Mouse (Mus musculus) intestine, embryonic 14.5 days (tissue): Measurements from ENCODE around the gene Myo1c. TPM values are rescaled to one million over a fixed set of nuclear protein-coding genes. Genes with fewer than 3 reads are reported as not detected.

Source experiments
- ATAC-seq: fragments of 200-750 bp; cut with Nextera tagmentation; replicated peaks from 2 replicates; pipeline ENCODE4 v1.8.0; 2017; ENCODE audit warnings: low read depth, moderate number of reproducible peaks, moderate TSS enrichment, moderate library complexity; ENCODE audit not compliant: low FRiP score, low TSS enrichment
- DNase-seq: peaks from one replicate; pipeline ENCODE4 v3.0.0-alpha.2; 2018; ENCODE audit warnings: low spot score
- H3K27ac ChIP-seq: fragments of 300-500 bp; sonication (generic); 2 replicates; pipeline ENCODE4 v1.5.1; 2014; ENCODE audit warnings: low read depth, mild to moderate bottlenecking, control low read depth
- H3K27me3 ChIP-seq: fragments of 300-500 bp; sonication (generic); replicated peaks from 2 replicates; pipeline ENCODE4 v1.6.1; 2014; ENCODE audit warnings: low read length, control low read depth; ENCODE audit not compliant: control insufficient read depth, insufficient read depth
- H3K36me3 ChIP-seq: fragments of 300-500 bp; sonication (generic); 2 replicates; pipeline ENCODE4 v1.6.1; 2014; ENCODE audit warnings: low read length, control low read depth; ENCODE audit not compliant: control insufficient read depth, insufficient read depth
- H3K4me1 ChIP-seq: fragments of 300-500 bp; sonication (generic); replicated peaks from 2 replicates; pipeline ENCODE4 v1.6.1; 2014; ENCODE audit warnings: low read length, control low read depth, mixed read lengths; ENCODE audit not compliant: control insufficient read depth, insufficient read depth
- H3K4me2 ChIP-seq: fragments of 300-500 bp; sonication (generic); 2 replicates; pipeline ENCODE4 v1.6.1; 2014; ENCODE audit warnings: low read length
- H3K4me3 ChIP-seq: fragments of 300-500 bp; sonication (generic); 2 replicates; pipeline ENCODE4 v1.5.1; 2014; ENCODE audit warnings: low read depth, low read length, control low read depth, mixed read lengths
- H3K9ac ChIP-seq: fragments of 300-500 bp; sonication (generic); 2 replicates; pipeline ENCODE4 v1.6.1; 2014; ENCODE audit warnings: mild to moderate bottlenecking, low read length
- H3K9me3 ChIP-seq: fragments of 300-500 bp; sonication (generic); 2 replicates; pipeline ENCODE4 v1.6.1; 2016; ENCODE audit warnings: low read length, control low read depth; ENCODE audit not compliant: control insufficient read depth
- WGBS: fragments of 180-500 bp; shearing (Covaris S2); extraction: QIAGEN DNeasy Blood & Tissue Kit; methylation state at CpG from one replicate; pipeline ENCODE4 v1.1.7; 2014; 5-methylcytosine and 5-hydroxymethylcytosine counted together
- polyA plus RNA-seq: library from polyadenylated mRNA; unstranded; fragments of >200 nt; fragmentation: Nextera tagmentation; extraction: Ambion mirVana; gene quantifications from 2 replicates; pipeline ENCODE4 v1.2.1, GENCODE M21; 2014

The Myo1c gene
- polyA plus RNA-seq, 1 experiment from 2014 or later = 41.7 TPM

DNA sequence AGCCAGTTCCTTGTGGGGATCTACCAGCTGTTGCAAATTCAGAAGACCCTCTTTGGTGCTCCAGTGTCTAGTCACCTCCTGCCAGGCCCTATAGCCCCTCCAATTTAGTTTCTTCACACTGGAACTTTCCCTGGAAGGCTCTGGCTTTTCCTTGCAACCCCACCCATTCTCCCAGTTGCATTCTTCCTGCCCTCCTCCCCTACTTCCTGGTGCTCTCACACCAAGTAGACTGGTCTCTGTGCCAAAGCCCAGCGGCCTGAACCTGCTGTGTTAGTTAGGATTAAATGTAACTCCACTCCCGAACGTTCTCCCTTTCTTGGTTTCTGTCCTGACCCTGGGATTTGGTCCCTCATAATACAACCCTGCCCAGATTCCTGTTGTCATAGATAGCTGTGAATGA, 15.5 kb upstream of the Myo1c start:
- Histone ChIP-seq H3K4me2 (no peak overlapping the region), H3K4me3 (no peak overlapping the region), H3K9ac (no peak overlapping the region), H3K27me3 (no peaks in the 10 kb centered on the region), H3K36me3 (peaks cover 18% of the 10 kb centered on the region), H3K27ac (no peak overlapping the region), H3K9me3 (no peaks in the 10 kb centered on the region), H3K4me1 (peaks cover 12% of the 10 kb centered on the region; the same call in 1 of the 2 replicates)
- DNase-seq (no peak), ATAC-seq (no peak)
- WGBS = 84% methylated on average over 3 of the region's 3 CpGs

- Histone ChIP-seq H3K4me1 (peaks cover 9% of the 10 kb centered on the region; the same call in 1 of the 2 replicates), H3K36me3 (peaks cover 18% of the 10 kb centered on the region), H3K9me3 (no peaks in the 10 kb centered on the region), H3K27ac (no peak overlapping the region), H3K27me3 (no peaks in the 10 kb centered on the region), H3K9ac (no peak overlapping the region), H3K4me2 (no peak overlapping the region), H3K4me3 (no peak overlapping the region)
- DNase-seq (no peak), ATAC-seq (no peak)
- WGBS = 65% methylated on average over 11 of the region's 11 CpGs
These were observed 15.0 kb upstream of the Myo1c start for GRCm38 (mm10) chr11:75635315-75635714.

DNA sequence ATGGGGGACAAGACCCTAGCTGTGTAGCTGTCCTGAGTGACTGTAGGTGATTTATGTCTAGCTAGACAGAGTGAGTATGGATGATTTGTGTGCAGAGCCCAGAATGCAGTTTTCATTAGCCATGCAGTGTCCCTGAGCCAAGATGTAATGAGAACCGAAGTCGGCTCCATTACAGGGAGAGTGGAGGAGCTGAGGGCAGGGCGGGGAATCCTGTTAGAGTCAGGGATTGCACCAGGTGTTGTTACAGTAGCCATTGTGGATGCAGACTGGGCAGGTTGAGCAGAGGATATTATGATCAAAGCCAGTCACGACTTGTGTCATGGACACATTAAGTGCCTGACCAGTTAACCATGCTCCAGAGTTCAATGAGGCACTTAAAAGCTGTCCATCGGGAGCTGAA, 7.0 kb upstream of the Myo1c start:
- ATAC-seq (no peak), DNase-seq (no peak)
- no peak overlapping the region for H3K9ac ChIP-seq
- no peaks in the 10 kb centered on the region for H3K9me3 ChIP-seq
- peaks cover 5% of the 10 kb centered on the region; the same call in 1 of the 2 replicates for H3K36me3 ChIP-seq
- H3K27me3 ChIP-seq = no peaks in the 10 kb centered on the region
- H3K4me3 ChIP-seq = no peak overlapping the region
- WGBS = 86% methylated on average over 5 of the region's 5 CpGs
- H3K4me1 ChIP-seq = no peaks in the 10 kb centered on the region
- no peak overlapping the region for H3K4me2 ChIP-seq
- no peak overlapping the region for H3K27ac ChIP-seq

DNA sequence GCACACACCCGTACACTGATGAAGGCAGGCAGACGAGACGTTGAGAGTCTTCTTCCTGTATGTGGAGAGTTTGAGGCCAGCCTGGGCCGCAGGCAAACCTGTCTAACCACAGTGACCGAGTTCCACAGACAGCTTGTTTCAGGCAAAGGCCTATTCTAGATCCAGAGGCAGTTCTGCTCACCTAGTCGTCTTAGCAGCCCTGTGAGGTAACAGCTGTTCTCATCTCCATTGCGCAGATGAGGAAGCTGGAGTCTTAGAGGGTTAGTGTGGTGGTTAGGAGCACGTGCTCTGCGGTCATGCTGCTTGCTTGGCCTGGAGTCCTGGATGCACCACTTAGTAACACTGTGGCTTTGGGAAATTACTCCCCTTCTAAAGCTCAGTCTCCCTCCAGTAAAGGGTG, 5.6 kb upstream of the Myo1c start:
- Histone ChIP-seq H3K4me1 (no peaks in the 10 kb centered on the region), H3K27me3 (no peaks in the 10 kb centered on the region), H3K9me3 (no peaks in the 10 kb centered on the region), H3K4me2 (no peak overlapping the region), H3K9ac (no peak overlapping the region), H3K27ac (no peak overlapping the region), H3K4me3 (no peak overlapping the region), H3K36me3 (no peaks in the 10 kb centered on the region)
- no peak for ATAC-seq
- DNase-seq = no peak
- WGBS = 79% methylated on average over 9 of the region's 9 CpGs

DNA sequence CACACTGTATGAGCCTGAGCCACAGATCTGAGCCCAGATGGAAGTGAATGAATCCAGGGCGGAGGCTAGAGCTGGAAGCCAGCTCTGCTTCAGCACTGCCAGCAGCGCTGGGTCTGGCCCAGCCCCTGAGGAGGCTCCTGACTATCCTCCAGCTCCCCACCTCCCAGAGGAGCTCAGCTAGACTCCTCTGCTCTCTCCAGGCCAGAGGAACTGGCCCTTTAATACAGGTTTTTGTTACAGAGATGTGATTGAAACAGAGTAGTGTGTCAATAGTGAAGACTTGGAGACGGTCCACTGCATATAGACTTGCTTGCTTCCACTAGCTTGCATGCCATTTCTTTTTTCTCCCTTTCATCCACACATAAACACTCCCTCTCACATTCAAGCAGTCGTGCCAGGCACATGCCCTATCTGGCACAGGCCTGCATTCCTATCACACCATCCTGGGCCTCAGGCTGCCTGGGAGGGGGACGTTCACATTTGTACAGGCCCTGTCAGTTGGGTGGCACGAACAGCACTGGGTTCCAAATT, 2.6 kb upstream of the Myo1c start:
- no peak for ATAC-seq
- peaks cover 14% of the 10 kb centered on the region for H3K4me1 ChIP-seq
- no peak overlapping the region for H3K4me2 ChIP-seq
- no peak overlapping the region for H3K4me3 ChIP-seq
- no peaks in the 10 kb centered on the region; the same call in 1 of the 2 replicates for H3K27me3 ChIP-seq
- no peak overlapping the region for H3K9ac ChIP-seq
- no peak overlapping the region for H3K27ac ChIP-seq
- H3K9me3 ChIP-seq = no peaks in the 10 kb centered on the region
- no peak for DNase-seq
- no peaks in the 10 kb centered on the region for H3K36me3 ChIP-seq
- 67% methylated on average over 6 of the region's 6 CpGs for WGBS

DNA sequence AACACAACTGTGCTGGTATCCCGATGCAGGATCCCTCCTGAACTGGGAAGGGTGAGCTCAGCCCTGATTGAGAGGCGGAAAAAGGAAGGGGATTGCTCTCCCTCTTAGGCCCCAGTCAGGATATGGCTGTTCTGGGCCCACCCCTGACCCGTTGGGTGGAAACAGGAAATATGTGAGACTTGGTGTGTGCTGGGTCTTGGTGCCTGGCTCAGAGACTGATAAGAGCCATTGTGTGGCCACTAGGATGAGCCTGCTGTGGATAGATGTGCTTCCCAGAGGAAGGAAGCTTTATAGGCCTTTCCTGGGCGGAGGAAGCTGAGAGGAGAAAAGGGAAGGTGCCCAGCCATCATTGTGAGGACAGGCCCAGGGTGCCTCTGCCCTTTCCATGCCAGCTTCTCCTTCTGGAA, 1.1 kb upstream of the Myo1c start:
- H3K36me3 ChIP-seq = no peaks in the 10 kb centered on the region
- ATAC-seq = no peak
- WGBS = 72% methylated on average over 4 of the region's 4 CpGs
- peaks cover 22% of the 10 kb centered on the region for H3K4me1 ChIP-seq
- no peak overlapping the region for H3K4me2 ChIP-seq
- no peaks in the 10 kb centered on the region; the same call in 1 of the 2 replicates for H3K27me3 ChIP-seq
- H3K9ac ChIP-seq = no peak overlapping the region
- H3K9me3 ChIP-seq = no peaks in the 10 kb centered on the region
- no peak overlapping the region; the same call in 1 of the 2 replicates for H3K27ac ChIP-seq
- no peak for DNase-seq
- no peak overlapping the region for H3K4me3 ChIP-seq

DNA sequence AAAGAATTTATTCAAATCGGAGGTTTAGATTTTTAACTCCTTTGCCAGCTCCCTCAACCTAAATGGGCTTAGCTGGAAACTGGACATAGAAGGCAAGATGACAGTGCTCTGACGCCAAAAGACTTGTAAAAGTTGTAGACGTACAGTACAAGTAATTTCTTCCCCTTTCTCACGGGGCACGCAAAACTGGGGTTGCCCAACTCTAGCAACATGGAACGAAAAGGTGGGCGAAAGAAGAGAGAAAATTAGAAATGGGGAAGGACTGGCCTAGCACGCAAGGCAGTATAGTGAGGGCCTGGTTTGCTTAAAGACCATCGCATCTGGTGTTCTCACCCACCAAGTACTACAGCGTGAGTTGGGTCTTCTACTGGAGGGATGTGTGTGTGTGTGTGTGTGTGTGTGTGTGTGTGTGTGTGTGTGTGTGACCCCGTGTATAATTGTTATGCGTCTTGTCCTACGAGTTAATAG, 688 bp downstream of the Myo1c start:
- Histone ChIP-seq H3K4me3 (peak overlapping the region; percentile 81), H3K4me2 (peak overlapping the region; percentile 74), H3K9me3 (no peaks in the 10 kb centered on the region), H3K36me3 (no peaks in the 10 kb centered on the region), H3K27ac (peak overlapping the region; percentile 86; the same call in 1 of the 2 replicates), H3K4me1 (peaks cover 32% of the 10 kb centered on the region), H3K27me3 (no peaks in the 10 kb centered on the region; the same call in 1 of the 2 replicates), H3K9ac (peak overlapping the region; percentile 80)
- DNase-seq = no peak
- ATAC-seq = no peak
- WGBS = 46% methylated on average over 13 of the region's 13 CpGs

- H3K4me2 ChIP-seq = peak overlapping the region; percentile 74
- WGBS = under 1% methylated on average over 54 of the region's 54 CpGs
- H3K27me3 ChIP-seq = no peaks in the 10 kb centered on the region; the same call in 1 of the 2 replicates
- no peaks in the 10 kb centered on the region for H3K9me3 ChIP-seq
- peak overlapping the region; percentile 86 for H3K27ac ChIP-seq
- peak overlapping the region; percentile 80 for H3K9ac ChIP-seq
- peak overlapping the region; percentile 81 for H3K4me3 ChIP-seq
- DNase-seq (peak; percentile 82), ATAC-seq (peak; percentile 48)
- no peaks in the 10 kb centered on the region for H3K36me3 ChIP-seq
- peaks cover 35% of the 10 kb centered on the region for H3K4me1 ChIP-seq
These were observed 1.3 kb downstream of the Myo1c start for GRCm38 (mm10) chr11:75651426-75652221.
